17 mouse cellular contexts compared by ENCODE assay signal in the genomic region with DNA sequence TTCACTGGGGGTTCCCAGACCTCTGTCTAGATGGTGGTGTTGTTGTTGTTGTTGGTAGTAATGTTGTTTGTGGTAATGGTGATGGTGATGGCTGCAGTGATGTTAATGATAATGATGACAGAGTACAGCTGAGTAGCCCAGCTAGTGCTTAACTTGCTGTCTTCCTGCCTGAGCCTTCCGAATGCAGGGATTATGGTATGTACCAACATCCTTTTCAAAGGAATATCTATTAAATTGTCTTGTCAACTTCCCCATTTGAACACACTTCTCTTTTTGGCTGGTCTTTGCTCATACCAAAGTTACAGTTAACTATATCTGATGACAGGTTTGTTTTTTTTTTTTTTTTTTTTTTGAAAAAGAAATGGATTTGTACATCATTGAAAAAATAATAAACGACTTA.
"Had no signal": no experiment of that assay in that cellular context is flagged by ENCODE, and none has a peak within 500 bp of the region (broad histone marks: within the 10 kb centered on the region; RNA-seq: fewer than 3 reads in every experiment).

No protein-coding gene starts in this region.

- H3K9me3 ChIP-seq: liver, embryonic 13.5 days; liver, embryonic 15.5 days; midbrain, embryonic 10.5 days; midbrain, embryonic 12.5 days; neural tube, embryonic 12.5 days; stomach, embryonic 15.5 days had no signal

- H3K27ac ChIP-seq: liver, embryonic 13.5 days; liver, embryonic 15.5 days; midbrain, embryonic 10.5 days; midbrain, embryonic 12.5 days; neural tube, embryonic 12.5 days; stomach, embryonic 15.5 days; stomach, postnatal 0 days had no signal

- H3K4me3 ChIP-seq: liver, embryonic 13.5 days; liver, embryonic 15.5 days; midbrain, embryonic 10.5 days; midbrain, embryonic 12.5 days; neural tube, embryonic 12.5 days; stomach, embryonic 15.5 days had no signal

- H3K4me1 ChIP-seq: midbrain, embryonic 12.5 days; neural tube, embryonic 12.5 days; stomach, embryonic 15.5 days had no signal

- H3K27me3 ChIP-seq: liver, embryonic 13.5 days; liver, embryonic 15.5 days; midbrain, embryonic 12.5 days; neural tube, embryonic 12.5 days; stomach, embryonic 15.5 days had no signal

- H3K4me2 ChIP-seq: liver, embryonic 13.5 days; liver, embryonic 15.5 days; lung, embryonic 14.5 days; midbrain, embryonic 12.5 days; neural tube, embryonic 12.5 days; stomach, embryonic 15.5 days had no signal

- H3K36me3 ChIP-seq: liver, embryonic 13.5 days; liver, embryonic 15.5 days; midbrain, embryonic 10.5 days; midbrain, embryonic 12.5 days; neural tube, embryonic 12.5 days; stomach, embryonic 15.5 days had no signal

- DNase-seq: liver, embryonic 13.5 days; liver, postnatal 0 days; lung, embryonic 14.5 days; lung, postnatal 10 days; lung, postnatal 4 days; midbrain, embryonic 14.5 days; right cerebral cortex, postnatal 14 days; thymus, adult 2 months; thymus, postnatal 25 days; thymus, postnatal 4 days had no signal

- H3K9ac ChIP-seq: liver, embryonic 13.5 days; liver, embryonic 15.5 days; liver, postnatal 0 days; lung, embryonic 14.5 days; midbrain, embryonic 12.5 days; neural tube, embryonic 12.5 days; stomach, embryonic 15.5 days had no signal

- ATAC-seq: liver, postnatal 0 days; midbrain, embryonic 16.5 days had no signal
